14 mouse cellular contexts compared by ENCODE assay signal in genomic region chr7:66711166-66711565, GRCm38 (mm10). TPM values are rescaled to one million over a fixed set of nuclear protein-coding genes. Genes with fewer than 3 reads are reported as not detected.
DNase-seq lines count a peak whose midpoint lies in the region; ATAC-seq and TF ChIP-seq lines count a peak whose summit lies in the region.
"Had no signal": no experiment of that assay in that cellular context is flagged by ENCODE, and none has a peak within 500 bp of the region (broad histone marks: within the 10 kb centered on the region; RNA-seq: fewer than 3 reads in every experiment).

No protein-coding gene starts in this region.

- no peaks in the 10 kb centered on the region for H3K4me1 ChIP-seq in cerebellum, adult 2 months (ENCODE audit: control insufficient read depth, insufficient read depth, low read length)
- no peaks in the 10 kb centered on the region for H3K4me1 ChIP-seq in intestine, postnatal 0 days (replicated peaks; ENCODE audit: control insufficient read depth, insufficient read depth, low read length)
- no peaks in the 10 kb centered on the region for H3K4me1 ChIP-seq in intestine, embryonic 16.5 days (ENCODE audit: control insufficient read depth, insufficient read depth, low read length)
- 0 out of 2 replicates have a peak, but pooled peaks cover 2% of the 10 kb centered on the region for H3K4me1 ChIP-seq in lung, embryonic 16.5 days (replicated peaks; ENCODE audit: control insufficient read depth, insufficient read depth, low read length)
- H3K4me1 ChIP-seq: liver, embryonic 13.5 days; neural tube, embryonic 13.5 days had no signal

- H3K4me3 ChIP-seq in cerebellum, adult 2 months (replicated peaks; ENCODE audit: insufficient read depth, low read depth, low read length), result no peak overlapping the region
- H3K4me3 ChIP-seq in intestine, postnatal 0 days (ENCODE audit: low read depth, low read length), result no peak overlapping the region
- H3K4me3 ChIP-seq in intestine, embryonic 16.5 days (ENCODE audit: low read length), result no peak overlapping the region
- no peak overlapping the region for H3K4me3 ChIP-seq in lung, embryonic 16.5 days (ENCODE audit: low read length)
- H3K4me3 ChIP-seq: liver, embryonic 13.5 days; neural tube, embryonic 13.5 days had no signal

- H3K27me3 ChIP-seq in cerebellum, adult 2 months (ENCODE audit: control insufficient read depth, insufficient read depth, low read length), result no peaks in the 10 kb centered on the region
- no peaks in the 10 kb centered on the region for H3K27me3 ChIP-seq in intestine, postnatal 0 days (replicated peaks; ENCODE audit: control insufficient read depth, insufficient read depth, low read length)
- no peaks in the 10 kb centered on the region for H3K27me3 ChIP-seq in intestine, embryonic 16.5 days (replicated peaks; ENCODE audit: control insufficient read depth, insufficient read depth, low read length)
- H3K27me3 ChIP-seq in lung, embryonic 16.5 days (ENCODE audit: control insufficient read depth, insufficient read depth, low read depth, low read length), result no peaks in the 10 kb centered on the region
- H3K27me3 ChIP-seq: liver, embryonic 13.5 days; neural tube, embryonic 13.5 days had no signal

- H3K9ac ChIP-seq in intestine, postnatal 0 days (ENCODE audit: low read depth, low read length), result no peak overlapping the region
- no peak overlapping the region for H3K9ac ChIP-seq in intestine, embryonic 16.5 days (ENCODE audit: low read depth, low read length)
- H3K9ac ChIP-seq in lung, embryonic 16.5 days (ENCODE audit: low read length), result 0 out of 2 replicates have a peak overlapping the region, but pooled peaks have one; percentile 5
- H3K9ac ChIP-seq: liver, embryonic 13.5 days; neural tube, embryonic 13.5 days had no signal

- H3K9me3 ChIP-seq in intestine, postnatal 0 days (ENCODE audit: control insufficient read depth), result no peaks in the 10 kb centered on the region
- no peaks in the 10 kb centered on the region for H3K9me3 ChIP-seq in intestine, embryonic 16.5 days (ENCODE audit: control insufficient read depth, low read length)
- H3K9me3 ChIP-seq in lung, embryonic 16.5 days (ENCODE audit: control insufficient read depth, low read length), result no peaks in the 10 kb centered on the region
- H3K9me3 ChIP-seq: liver, embryonic 13.5 days; neural tube, embryonic 13.5 days had no signal

- no peak for ATAC-seq in intestine, postnatal 0 days
- no peak for ATAC-seq in intestine, embryonic 16.5 days
- no peak for ATAC-seq in lung, embryonic 16.5 days (ENCODE audit: low read depth)
- ATAC-seq in frontal cortex, adult (ENCODE audit: low TSS enrichment), result no peak
- ATAC-seq: inflammation-experienced regulatory T-cells, adult 6 months had no signal

- WGBS in cerebellum, adult 2 months, result 47% methylated on average over 2 of the region's 2 CpGs
- 22% methylated on average over 2 of the region's 2 CpGs for WGBS in intestine, postnatal 0 days
- WGBS in intestine, embryonic 16.5 days, result 28% methylated on average over 2 of the region's 2 CpGs
- WGBS in lung, embryonic 16.5 days, result 23% methylated on average over 2 of the region's 2 CpGs

- DNase-seq in cerebellum, adult 2 months, result no peak
- DNase-seq in cerebellum, adult 11-12 months, result no peak
- DNase-seq in lung, postnatal 4 days, result no peak
- DNase-seq in retina, postnatal 1 day, result peak; percentile 3
- DNase-seq: adrenal gland, postnatal 10 days; liver, embryonic 13.5 days had no signal

- H3K4me2 ChIP-seq in intestine, postnatal 0 days (replicated peaks; ENCODE audit: low read depth), result no peak overlapping the region
- no peak overlapping the region for H3K4me2 ChIP-seq in intestine, embryonic 16.5 days (ENCODE audit: low read depth, low read length)
- no peak overlapping the region for H3K4me2 ChIP-seq in lung, embryonic 16.5 days (ENCODE audit: low read depth, low read length)
- H3K4me2 ChIP-seq: liver, embryonic 13.5 days; neural tube, embryonic 13.5 days had no signal

- TF ChIP-seq POLR2A in cerebellum, adult 2 months (IDR thresholded peaks at IDR 0.05; ENCODE audit: borderline replicate concordance, insufficient read depth, low read length), result no peak

- TF ChIP-seq CTCF in cerebellum, adult 2 months (IDR thresholded peaks at IDR 0.05; ENCODE audit: borderline replicate concordance, insufficient read depth, low read depth, low read length), result peak; percentile 19; the same call in 1 of the 2 replicates
- TF ChIP-seq CTCF in intestine, postnatal 0 days (IDR thresholded peaks at IDR 0.05; ENCODE audit: low read depth), result peak; percentile 66

- H3K36me3 ChIP-seq in intestine, postnatal 0 days (ENCODE audit: control insufficient read depth, insufficient read depth), result peaks cover 39% of the 10 kb centered on the region
- peaks cover 5% of the 10 kb centered on the region; the same call in 1 of the 2 replicates for H3K36me3 ChIP-seq in intestine, embryonic 16.5 days (ENCODE audit: control insufficient read depth, insufficient read depth, low read length)
- H3K36me3 ChIP-seq in lung, embryonic 16.5 days (ENCODE audit: control insufficient read depth, insufficient read depth, low read length), result peaks cover 15% of the 10 kb centered on the region

- no peak overlapping the region for H3K27ac ChIP-seq in cerebellum, adult 2 months (ENCODE audit: insufficient read depth, low read length)
- no peak overlapping the region for H3K27ac ChIP-seq in intestine, postnatal 0 days (ENCODE audit: low read depth, low read length)
- no peak overlapping the region for H3K27ac ChIP-seq in intestine, embryonic 16.5 days (ENCODE audit: low read length)
- H3K27ac ChIP-seq in lung, embryonic 16.5 days (ENCODE audit: low read length), result no peak overlapping the region
- H3K27ac ChIP-seq: liver, embryonic 13.5 days; neural tube, embryonic 13.5 days had no signal

RNA-seq across cellular contexts. Expression of gene Lins1, which starts 21.5 kb away (rescaled TPM):
- polyA plus RNA-seq in cerebellum, adult 2 months (2012; rRNA removed), result 7.6 and 8.0 TPM in 2 replicates
- 4.5 and 4.8 TPM in 2 replicates for polyA plus RNA-seq in intestine, postnatal 0 days (2015; fragmentation: Nextera tagmentation; extraction: Ambion mirVana)
- 10.7 and 11.1 TPM in 2 replicates for polyA plus RNA-seq in intestine, embryonic 16.5 days (2015; fragmentation: Nextera tagmentation; extraction: Ambion mirVana)
- 15.4 and 20.9 TPM in 2 replicates for polyA plus RNA-seq in lung, embryonic 16.5 days (2015; fragmentation: Nextera tagmentation; extraction: Ambion mirVana)

RNA-seq across cellular contexts. Expression of gene Asb7, which starts 21.8 kb away (rescaled TPM):
- polyA plus RNA-seq in cerebellum, adult 2 months (2012; rRNA removed), result 9.2 and 10.5 TPM in 2 replicates
- 6.0 and 6.8 TPM in 2 replicates for polyA plus RNA-seq in intestine, postnatal 0 days (2015; fragmentation: Nextera tagmentation; extraction: Ambion mirVana)
- polyA plus RNA-seq in intestine, embryonic 16.5 days (2015; fragmentation: Nextera tagmentation; extraction: Ambion mirVana), result 10.2 and 10.3 TPM in 2 replicates
- polyA plus RNA-seq in lung, embryonic 16.5 days (2015; fragmentation: Nextera tagmentation; extraction: Ambion mirVana), result 14.7 and 15.8 TPM in 2 replicates

RNA-seq across cellular contexts. Expression of gene Cers3, which starts 32.1 kb away (rescaled TPM):
- polyA plus RNA-seq in cerebellum, adult 2 months (2012; rRNA removed), result 0.20 and 0.21 TPM in 2 replicates
- polyA plus RNA-seq in intestine, postnatal 0 days (2015; fragmentation: Nextera tagmentation; extraction: Ambion mirVana), result 0.16 TPM in 2 replicates
- 0.84 and 1.4 TPM in 2 replicates for polyA plus RNA-seq in intestine, embryonic 16.5 days (2015; fragmentation: Nextera tagmentation; extraction: Ambion mirVana)
- polyA plus RNA-seq in lung, embryonic 16.5 days (2015; fragmentation: Nextera tagmentation; extraction: Ambion mirVana), result 5.4 and 6.0 TPM in 2 replicates
- polyA plus RNA-seq: inflammation-experienced regulatory T-cells, adult 6 months; large intestine, adult 2 months; spleen, adult 2 months had no signal
